Mouse (Mus musculus) urinary bladder, postnatal 4 days (tissue): Measurements from ENCODE around the gene Nfkbil1.

ENCODE experiments used
- DNase-seq, 2 experiments: peaks; one replicate each; pipeline ENCODE4 v3.0.0; 2021 to 2022; ENCODE audit warnings: low spot score in 2 of 2

Nfkbil1 gene

DNA sequence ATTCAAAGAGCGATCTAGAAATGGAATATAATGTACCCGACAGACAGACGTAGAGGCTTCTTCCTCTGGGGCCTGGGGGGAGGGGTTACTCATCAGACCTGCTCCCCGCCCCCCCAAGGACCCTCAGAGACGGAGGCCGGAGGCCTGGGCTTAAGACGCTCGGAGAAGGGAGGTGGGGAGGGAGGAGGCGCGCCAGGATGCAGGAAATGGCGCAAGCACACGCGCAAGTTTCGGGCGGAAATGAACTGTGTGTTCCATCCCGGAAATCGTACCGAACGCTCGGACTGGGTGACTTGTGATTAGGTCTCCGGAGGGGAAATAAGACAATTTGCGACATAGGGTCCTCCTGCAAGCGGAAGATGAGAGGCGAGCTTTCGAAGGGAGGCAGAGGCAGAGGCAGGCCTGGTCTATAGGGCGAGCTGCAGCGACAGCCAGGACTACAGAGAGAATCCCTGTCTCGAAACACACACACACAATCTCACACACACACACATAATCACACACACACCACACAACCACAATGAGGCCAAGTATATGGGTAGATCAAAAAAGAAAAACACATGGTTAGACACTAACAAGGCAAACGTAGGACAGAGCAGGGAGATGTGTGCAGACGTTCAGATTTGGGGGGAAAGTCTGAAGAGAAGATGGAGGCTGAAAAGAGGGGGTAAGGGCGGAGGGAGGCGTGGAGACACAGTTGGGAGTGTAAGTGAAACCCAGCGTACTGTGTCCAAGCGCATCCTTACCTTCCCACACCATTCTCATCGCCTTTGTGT lies at the start of gene Nfkbil1:
Nfkbil1 (minus strand) TSS at position 179 of the 776 bp plus-strand sequence.
- DNase-seq, result peak; percentile 88 to 90

- no peak for DNase-seq
Measured at GRCm38 (mm10) chr17:35280276-35280675, 44.7 kb upstream of the Nfkbil1 start.

DNA sequence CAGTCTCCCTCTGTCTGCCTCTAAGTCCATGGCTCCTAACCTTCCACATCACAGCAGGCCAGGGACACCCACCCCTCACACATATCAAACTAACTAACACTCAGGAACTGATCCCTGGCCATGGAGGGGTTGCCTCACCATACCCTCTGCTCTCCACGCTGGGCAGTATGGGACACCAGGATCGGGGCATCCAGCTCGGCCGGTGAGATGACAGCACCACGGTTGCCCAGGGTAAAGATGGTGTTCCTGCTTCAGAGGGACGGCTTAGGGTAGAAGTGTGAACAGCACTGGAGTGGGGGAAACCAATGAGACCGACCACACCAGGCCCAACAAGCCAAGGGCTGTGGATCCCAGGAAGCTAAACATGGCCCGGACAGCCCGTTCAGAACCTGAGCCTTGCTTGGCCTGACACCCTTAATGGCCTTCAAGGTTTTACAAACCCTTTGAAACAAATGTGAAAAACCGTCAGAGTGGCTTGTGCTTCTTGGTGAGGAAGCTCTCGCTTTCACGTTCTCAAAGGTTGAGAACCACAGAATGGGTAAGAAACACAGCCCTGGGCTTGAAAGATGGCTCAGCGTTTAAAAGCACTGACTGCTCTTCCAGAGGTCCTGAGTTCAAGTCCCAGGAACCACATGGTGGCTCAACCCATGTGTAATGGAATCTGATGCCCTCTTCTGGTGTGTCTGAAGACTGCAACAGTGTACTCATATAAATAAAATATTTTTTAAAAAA lies 43.5 kb upstream of the Nfkbil1 start:
- DNase-seq, result no peak

- DNase-seq, result no peak
Measured at GRCm38 (mm10) chr17:35278049-35278448, 42.5 kb upstream of the Nfkbil1 start.

DNA sequence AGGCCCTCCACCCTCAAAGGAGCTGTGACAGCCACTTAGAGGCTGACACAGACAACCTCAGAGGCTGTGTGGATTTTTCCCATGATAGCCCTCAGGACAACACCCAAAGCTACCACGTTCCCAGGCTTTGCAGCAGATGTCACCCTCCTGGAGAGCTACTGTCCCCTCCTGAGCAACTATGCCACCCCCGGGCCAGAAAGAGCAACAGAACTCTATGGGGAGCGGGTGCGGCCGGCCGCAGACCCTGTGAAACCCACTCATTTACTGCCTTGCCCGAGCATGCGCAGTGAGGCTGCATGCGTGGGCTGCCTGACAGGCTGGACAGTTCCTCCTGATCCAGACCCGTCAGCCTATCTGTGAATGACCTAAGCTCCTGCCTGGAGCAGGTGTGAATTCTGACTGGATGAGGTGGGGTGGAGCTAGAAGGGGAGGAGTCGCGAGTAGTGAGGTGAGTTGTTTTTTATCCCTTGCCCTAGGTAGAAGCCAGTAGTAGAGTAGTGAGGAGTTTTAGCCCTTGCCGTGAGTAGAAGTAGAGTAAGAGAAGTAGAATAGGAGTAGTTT lies 40.8 kb upstream of the Nfkbil1 start:
- DNase-seq, result no peak

- DNase-seq, result peak; percentile 67 to 90
Measured at GRCm38 (mm10) chr17:35274770-35275169, 39.2 kb upstream of the Nfkbil1 start.

DNA sequence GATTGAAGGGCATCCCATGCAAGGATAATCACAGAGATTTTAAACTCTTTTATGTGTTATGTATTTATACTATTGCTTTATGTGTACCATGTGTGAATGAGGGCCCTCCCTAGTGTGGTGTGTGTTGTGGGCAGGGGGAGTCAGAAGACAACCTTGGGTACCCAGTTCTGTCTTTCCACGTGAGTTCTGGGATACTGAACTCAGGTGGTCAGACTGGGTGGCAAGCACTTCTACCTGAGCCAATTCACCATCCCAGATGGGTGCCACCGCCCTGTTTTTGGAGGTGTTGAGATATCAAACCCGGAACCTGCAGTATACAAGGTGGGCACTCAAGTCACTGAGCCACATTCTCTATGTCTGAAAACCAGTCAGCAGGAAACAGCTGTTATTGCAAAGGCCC lies 36.7 kb upstream of the Nfkbil1 start:
- DNase-seq, result no peak

DNA sequence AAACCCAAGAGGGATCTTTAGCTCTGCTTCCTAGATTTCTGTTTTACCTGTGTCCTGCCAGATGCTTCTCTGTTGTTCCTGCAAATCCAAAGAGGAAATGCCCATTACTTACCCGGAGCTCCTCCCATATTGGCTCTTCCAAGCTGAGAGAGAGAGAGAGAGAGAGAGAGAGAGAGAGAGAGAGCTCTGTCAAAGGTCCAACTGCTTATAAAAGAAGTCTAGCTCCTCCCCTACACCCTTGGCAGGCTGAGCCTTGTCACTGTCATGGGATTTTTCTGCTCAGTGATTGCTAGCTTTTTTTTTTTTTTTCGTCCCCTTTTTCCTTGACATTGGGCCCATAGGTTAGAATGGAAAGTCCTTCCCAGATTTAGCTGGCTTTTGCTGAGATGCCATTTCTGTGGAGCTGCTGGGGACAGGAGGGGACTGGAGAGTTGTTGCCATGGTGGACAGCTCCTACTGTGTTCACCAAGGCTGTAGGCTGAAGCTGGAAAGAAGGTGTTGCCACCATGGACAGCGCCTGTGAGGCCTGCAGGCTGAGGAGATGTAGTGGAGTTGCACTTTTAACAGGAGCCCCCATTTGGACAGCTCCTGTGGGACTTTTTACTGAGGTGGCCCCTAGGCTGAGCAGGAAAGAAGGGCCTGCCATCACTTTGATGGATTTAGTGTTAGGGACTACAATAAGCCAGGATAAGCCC lies 34.2 kb upstream of the Nfkbil1 start:
- no peak for DNase-seq

DNA sequence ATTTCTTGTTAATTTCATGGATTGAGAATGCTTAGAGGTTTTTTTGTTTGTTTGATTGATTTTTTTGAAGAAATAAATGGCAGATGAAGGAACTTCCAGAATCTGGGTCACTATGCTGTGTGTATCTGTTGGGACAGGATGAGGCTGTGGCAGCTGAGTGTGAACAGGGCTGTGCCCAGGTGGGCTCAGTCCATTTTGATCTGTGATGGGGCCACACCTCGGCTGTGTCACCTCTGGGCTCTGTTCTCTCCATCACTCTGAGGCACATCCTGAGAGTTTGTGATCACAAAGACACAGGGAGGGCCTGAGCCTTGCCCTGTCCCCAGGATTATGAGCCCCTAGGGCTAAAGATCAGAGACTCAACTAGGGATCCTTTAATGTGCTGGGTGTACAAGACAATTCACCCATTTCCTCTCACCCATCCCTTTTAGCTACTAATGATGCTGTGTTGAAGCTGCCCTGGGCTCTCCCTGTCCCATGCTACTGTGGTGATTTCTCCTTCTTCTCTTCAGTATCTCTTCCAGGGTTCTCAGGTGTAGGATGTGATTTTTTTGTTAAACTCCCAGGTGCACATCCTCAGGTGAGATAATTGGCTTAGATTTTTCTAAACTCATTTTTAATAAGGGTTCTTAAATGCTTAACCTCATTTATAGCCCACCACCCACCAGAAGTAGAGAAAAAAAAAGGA lies 32.0 kb upstream of the Nfkbil1 start:
- no peak for DNase-seq

- no peak for DNase-seq
Measured at GRCm38 (mm10) chr17:35263523-35263883, 27.9 kb upstream of the Nfkbil1 start.

GRCm38 (mm10) chr17:35262664-35263522 lies 27.3 kb upstream of the Nfkbil1 start, which contains the start of gene H2-D1:
TSS of gene H2-D1 (plus strand) at chr17:35262730.
- peak; percentile 85 to 99 for DNase-seq

DNA sequence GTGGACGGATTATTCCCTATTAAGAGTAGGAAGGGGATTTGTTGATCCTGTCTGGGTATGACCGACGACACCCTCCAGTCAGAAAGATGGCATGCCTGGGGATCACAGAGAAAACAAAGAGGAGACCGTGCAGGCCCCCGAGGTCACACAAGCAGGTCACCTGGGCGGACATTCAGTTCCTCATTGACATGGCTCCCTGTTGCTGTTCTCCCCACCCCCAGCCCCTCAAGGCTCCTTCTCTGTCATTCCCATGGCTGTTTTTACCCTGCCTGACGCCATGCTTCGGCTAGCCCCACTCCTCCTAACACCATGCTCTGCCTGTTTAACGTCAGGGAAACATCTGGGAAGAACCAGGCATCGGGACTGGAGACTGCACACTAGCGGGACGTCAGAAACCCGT lies 26.1 kb upstream of the Nfkbil1 start:
- no peak for DNase-seq

DNA sequence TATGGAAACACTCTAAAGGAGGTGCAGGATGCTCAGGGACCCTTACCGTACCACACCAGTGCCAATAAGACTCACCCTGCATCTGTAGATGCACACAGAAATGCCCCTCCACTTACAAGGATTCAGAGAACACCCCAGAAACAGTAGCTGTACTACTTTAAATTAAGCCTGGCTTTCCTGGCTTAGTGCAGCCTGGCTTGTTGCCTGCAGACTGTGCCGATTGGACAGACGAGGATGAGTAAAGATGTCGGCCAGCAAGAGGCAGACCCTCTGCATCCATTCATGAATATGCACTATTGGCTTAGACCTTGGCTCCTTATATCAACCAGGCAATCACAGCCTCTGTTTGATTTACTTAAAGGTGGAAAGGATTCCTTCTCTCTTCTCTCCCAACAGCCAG lies 24.0 kb upstream of the Nfkbil1 start:
- no peak for DNase-seq

DNA sequence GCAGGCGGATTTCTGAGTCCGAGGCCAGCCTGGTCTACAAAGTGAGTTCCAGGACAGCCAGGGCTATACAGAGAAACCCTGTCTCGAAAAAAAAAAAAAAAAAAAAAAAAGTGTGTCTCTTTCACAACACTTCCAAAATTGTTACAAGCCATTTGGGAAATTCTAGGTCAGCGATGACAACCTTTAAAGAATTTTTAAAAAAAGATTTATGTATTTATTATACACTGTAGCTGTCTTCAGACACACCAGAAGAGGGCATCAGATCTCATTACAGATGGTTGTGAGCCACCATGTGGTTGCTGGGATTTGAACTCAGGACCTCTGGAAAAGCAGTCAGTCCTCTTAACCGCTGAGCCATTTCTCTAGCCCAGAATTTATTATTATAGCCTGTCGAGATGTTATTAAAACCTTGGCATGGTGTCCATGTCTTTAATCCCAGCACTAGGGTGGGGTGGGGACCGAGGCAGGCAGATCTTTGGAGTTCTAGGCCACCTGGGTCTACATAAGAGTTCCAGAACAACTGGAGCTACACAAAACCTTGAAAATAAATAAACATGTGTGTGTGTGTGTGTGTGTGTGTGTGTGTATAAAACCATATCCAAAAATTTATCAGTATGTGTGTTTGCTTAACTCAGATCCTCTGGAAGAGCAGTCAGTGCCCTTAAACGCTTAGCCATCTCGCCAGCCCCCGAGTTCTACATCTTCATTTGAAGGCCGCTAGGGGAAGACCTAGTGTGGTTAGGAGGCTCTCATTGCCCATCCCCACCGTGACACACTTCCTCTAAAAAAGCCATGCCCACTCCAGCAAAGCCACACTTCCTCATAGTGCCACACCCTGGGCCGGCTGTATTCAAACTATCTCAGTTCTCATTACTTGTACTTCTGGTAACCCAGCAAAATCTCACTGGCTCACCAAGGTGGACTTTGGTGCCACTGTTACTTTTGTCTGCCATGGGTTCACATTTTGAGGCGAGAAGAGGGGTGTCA lies 23.2 kb upstream of the Nfkbil1 start:
- DNase-seq, result no peak

DNA sequence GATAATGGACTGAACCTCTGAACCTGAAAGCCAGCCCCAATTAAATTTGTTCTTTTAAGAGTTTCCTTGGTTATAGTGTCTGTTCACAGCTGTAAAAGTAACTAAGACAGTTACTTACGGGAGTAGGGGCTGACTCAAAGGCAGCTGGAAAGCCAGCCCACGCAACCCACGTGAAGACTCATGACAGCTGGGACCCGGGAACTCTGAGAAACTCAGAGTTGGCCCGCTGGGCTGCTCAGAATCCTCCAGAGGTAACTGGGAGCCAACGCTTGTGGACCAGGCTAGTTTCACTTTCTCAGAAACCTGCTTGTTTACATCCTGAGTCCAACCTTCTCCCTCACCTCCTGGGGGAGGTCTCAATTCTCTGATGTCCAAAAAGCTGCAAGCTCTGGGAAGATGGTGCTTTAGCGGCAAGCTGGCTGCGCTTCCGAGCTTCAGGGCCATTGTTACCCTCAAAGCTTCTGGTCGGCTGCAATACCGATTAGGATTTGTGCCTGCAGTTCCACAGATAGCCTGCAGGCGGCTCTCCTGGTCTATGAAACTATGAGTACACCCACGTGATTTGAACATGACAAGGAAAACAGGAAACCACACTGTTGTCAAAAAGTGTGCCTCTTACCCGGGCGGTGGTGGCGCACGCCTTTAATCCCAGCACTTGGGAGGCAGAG lies 22.4 kb upstream of the Nfkbil1 start:
- DNase-seq, result peak; percentile 84 to 92

GRCm38 (mm10) chr17:35257378-35257777 lies 21.8 kb upstream of the Nfkbil1 start:
- DNase-seq, result no peak

DNA sequence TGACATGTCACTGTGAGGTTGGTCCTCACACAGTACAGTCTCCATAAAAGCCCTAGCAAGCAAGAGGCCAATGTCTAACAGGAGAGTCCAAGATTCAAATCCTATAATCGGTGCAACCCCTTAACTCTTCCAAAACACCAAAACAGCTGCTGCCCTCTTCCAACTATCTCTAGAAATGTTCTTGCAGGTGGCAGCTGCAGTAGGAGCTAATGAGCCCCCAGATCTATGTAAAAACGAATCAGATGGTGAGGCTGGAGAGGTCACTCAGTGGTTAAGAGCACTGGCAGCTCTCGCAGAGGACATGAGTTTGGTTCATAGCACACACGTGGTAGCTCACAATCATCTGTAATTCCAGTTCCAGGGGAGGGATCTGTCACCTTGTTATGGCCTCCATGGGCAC lies 20.1 kb upstream of the Nfkbil1 start:
- no peak for DNase-seq

- DNase-seq, result no peak
Measured at GRCm38 (mm10) chr17:35255301-35255700, 19.7 kb upstream of the Nfkbil1 start.
